Mouse (Mus musculus): ENCODE results near the gene Chl1. TPM values are rescaled to one million over a fixed set of nuclear protein-coding genes. Genes with fewer than 3 reads are reported as not detected.

The Chl1 gene
- polyA plus RNA-seq, 1 experiment from 2014 or later = 8.9 TPM

DNA sequence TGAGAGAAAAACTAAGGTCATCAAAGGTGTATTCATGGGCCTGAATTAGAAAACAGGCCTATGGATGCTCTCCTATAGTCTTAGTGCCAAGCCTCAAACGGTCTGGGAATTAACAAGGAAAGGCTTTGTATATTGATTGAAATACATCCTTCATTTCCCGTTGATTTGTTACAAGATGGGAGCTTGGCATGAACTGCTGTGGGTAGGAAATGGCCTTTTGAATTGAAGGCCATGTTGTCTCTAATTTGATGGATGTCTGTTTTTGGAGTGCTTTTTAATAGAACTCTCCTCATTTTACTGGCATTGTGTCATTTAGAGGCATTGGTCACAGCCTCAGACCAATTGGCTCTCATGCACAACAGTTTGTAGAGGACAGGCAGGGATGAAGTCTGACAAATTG is 49.0 kb downstream of the Chl1 start:
- 54% methylated on average over 2 of the region's 2 CpGs for WGBS
- no peak for ATAC-seq (ENCODE audit: insufficient read depth, low FRiP score)
- no peaks in the 10 kb centered on the region for H3K36me3 ChIP-seq (ENCODE audit: control insufficient read depth, insufficient read depth, low read length)

DNA sequence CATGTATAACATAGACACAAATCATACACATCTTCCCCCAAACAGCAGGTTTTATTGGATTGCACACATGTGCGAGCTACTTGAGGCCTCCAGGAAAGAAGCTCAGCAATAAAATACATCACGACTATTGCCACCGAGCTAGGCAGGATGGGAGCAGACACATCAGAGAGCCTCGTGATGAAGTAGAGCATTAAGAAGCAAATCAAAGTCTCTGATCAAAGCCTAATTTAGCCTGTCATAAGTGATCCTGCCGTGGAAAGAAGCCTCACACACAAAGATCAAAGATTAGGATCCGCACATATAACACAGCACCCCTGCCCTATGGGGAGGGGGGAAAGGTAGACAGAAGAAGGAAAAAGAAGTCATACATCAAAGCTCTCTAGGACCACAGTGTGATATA is 54.4 kb downstream of the Chl1 start:
- H3K36me3 ChIP-seq (ENCODE audit: control insufficient read depth, insufficient read depth, low read length) = no peaks in the 10 kb centered on the region
- no peaks in the 10 kb centered on the region for H3K4me1 ChIP-seq (ENCODE audit: control insufficient read depth, insufficient read depth, low read length)
- no peak overlapping the region for H3K9ac ChIP-seq (ENCODE audit: low read length)
- no peaks in the 10 kb centered on the region for H3K9me3 ChIP-seq (replicated peaks; ENCODE audit: control insufficient read depth, low read length)
- 68% methylated on average over 6 of the region's 6 CpGs for WGBS
- no peak for ATAC-seq (ENCODE audit: insufficient read depth, low FRiP score)
- H3K27me3 ChIP-seq (ENCODE audit: control insufficient read depth, insufficient read depth, low read length) = no peaks in the 10 kb centered on the region
- no peak overlapping the region for H3K4me3 ChIP-seq (replicated peaks; ENCODE audit: low read length)
- no peak overlapping the region for H3K27ac ChIP-seq (ENCODE audit: low read length)
- no peak overlapping the region for H3K4me2 ChIP-seq (ENCODE audit: low read depth, low read length)

More for the DNA sequence above, 49.0 kb downstream of the Chl1 start:
- H3K9ac ChIP-seq (ENCODE audit: low read length) = no peak overlapping the region
- H3K4me2 ChIP-seq (ENCODE audit: low read depth, low read length) = no peak overlapping the region
- no peaks in the 10 kb centered on the region for H3K4me1 ChIP-seq (ENCODE audit: control insufficient read depth, insufficient read depth, low read length)
- H3K9me3 ChIP-seq (replicated peaks; ENCODE audit: control insufficient read depth, low read length) = no peaks in the 10 kb centered on the region
- no peaks in the 10 kb centered on the region for H3K27me3 ChIP-seq (ENCODE audit: control insufficient read depth, insufficient read depth, low read length)
- no peak overlapping the region for H3K4me3 ChIP-seq (replicated peaks; ENCODE audit: low read length)
- no peak overlapping the region for H3K27ac ChIP-seq (ENCODE audit: low read length)

DNA sequence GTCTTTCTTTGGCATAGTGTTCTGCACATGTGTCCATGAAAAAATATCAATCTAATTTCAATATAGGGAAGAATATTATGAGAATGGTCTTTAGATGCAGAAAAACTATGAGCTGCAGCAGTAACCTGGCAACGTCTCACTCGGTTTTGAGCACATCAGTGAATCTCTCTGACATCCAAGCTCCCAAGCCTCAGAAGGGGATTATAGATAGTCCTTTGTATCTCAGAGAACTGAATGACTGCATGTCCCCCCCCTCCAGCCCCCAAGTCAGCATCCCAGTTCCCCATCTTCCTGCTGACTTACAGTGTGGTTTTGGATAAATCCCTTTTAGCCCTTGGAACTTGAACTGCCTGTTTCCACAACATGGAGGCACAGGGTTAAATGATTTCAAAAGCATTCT is 56.9 kb downstream of the Chl1 start:
- no peak overlapping the region for H3K27ac ChIP-seq (ENCODE audit: low read length)
- no peaks in the 10 kb centered on the region for H3K27me3 ChIP-seq (ENCODE audit: control insufficient read depth, insufficient read depth, low read length)
- no peak for ATAC-seq (ENCODE audit: insufficient read depth, low FRiP score)
- no peak overlapping the region for H3K4me3 ChIP-seq (replicated peaks; ENCODE audit: low read length)
- no peak overlapping the region for H3K4me2 ChIP-seq (ENCODE audit: low read depth, low read length)
- no peaks in the 10 kb centered on the region for H3K36me3 ChIP-seq (ENCODE audit: control insufficient read depth, insufficient read depth, low read length)
- H3K9me3 ChIP-seq (replicated peaks; ENCODE audit: control insufficient read depth, low read length) = no peaks in the 10 kb centered on the region
- H3K9ac ChIP-seq (ENCODE audit: low read length) = no peak overlapping the region
- H3K4me1 ChIP-seq (ENCODE audit: control insufficient read depth, insufficient read depth, low read length) = no peaks in the 10 kb centered on the region
- 59% methylated on average over 2 of the region's 2 CpGs for WGBS

DNA sequence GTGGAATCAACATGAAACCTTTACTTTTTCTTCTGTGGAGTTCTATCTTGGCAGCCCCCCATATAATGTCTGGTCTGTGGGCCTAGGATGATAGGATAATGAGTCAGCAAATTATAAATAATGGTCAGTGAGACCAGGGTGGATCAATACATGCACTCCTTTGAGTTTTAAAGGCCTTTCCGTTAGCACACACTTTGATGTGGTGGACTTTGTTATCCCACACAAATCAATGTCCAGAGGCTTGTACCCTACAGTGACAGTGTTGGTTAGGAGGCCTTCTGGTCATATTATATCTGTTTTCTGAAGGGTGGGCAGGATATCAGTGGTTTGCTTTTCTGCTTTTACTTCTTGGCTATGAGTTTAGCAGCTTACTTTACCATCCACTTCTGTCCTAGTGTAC is 62.3 kb downstream of the Chl1 start:
- WGBS = 74% methylated on average over 1 of the region's 1 CpGs
- H3K9ac ChIP-seq (ENCODE audit: low read length) = no peak overlapping the region
- ATAC-seq (ENCODE audit: insufficient read depth, low FRiP score) = no peak
- no peak overlapping the region for H3K4me3 ChIP-seq (replicated peaks; ENCODE audit: low read length)
- H3K27me3 ChIP-seq (ENCODE audit: control insufficient read depth, insufficient read depth, low read length) = no peaks in the 10 kb centered on the region
- H3K9me3 ChIP-seq (replicated peaks; ENCODE audit: control insufficient read depth, low read length) = no peaks in the 10 kb centered on the region
- H3K36me3 ChIP-seq (ENCODE audit: control insufficient read depth, insufficient read depth, low read length) = no peaks in the 10 kb centered on the region
- no peaks in the 10 kb centered on the region for H3K4me1 ChIP-seq (ENCODE audit: control insufficient read depth, insufficient read depth, low read length)
- H3K4me2 ChIP-seq (ENCODE audit: low read depth, low read length) = no peak overlapping the region
- no peak overlapping the region for H3K27ac ChIP-seq (ENCODE audit: low read length)

DNA sequence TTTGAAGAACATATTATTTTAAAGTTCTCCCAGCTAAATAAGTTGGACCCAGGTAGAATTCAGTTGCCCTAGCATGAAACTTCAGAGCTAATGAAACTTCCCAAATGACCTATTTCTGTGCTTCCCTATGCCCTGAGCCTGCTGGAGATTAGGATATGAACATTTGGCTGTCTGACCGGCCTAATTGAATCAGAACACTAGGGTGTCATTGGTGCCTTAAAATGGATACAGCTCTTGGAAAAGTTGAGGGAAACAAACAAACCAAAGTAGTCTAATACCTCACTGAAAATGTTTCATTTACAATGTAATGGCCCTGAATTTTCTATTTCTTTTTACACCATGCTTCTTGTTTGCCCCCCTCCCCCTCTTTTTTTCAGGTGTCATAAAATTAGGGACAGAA is 73.8 kb downstream of the Chl1 start:
- no peak overlapping the region for H3K4me2 ChIP-seq (ENCODE audit: low read depth, low read length)
- no peaks in the 10 kb centered on the region for H3K4me1 ChIP-seq (ENCODE audit: control insufficient read depth, insufficient read depth, low read length)
- no peaks in the 10 kb centered on the region for H3K9me3 ChIP-seq (replicated peaks; ENCODE audit: control insufficient read depth, low read length)
- H3K4me3 ChIP-seq (replicated peaks; ENCODE audit: low read length) = no peak overlapping the region
- H3K27me3 ChIP-seq (ENCODE audit: control insufficient read depth, insufficient read depth, low read length) = no peaks in the 10 kb centered on the region
- no peak overlapping the region for H3K27ac ChIP-seq (ENCODE audit: low read length)
- no peaks in the 10 kb centered on the region for H3K36me3 ChIP-seq (ENCODE audit: control insufficient read depth, insufficient read depth, low read length)
- no peak for ATAC-seq (ENCODE audit: insufficient read depth, low FRiP score)
- WGBS = 84% methylated on average over 1 of the region's 1 CpGs
- H3K9ac ChIP-seq (ENCODE audit: low read length) = no peak overlapping the region

DNA sequence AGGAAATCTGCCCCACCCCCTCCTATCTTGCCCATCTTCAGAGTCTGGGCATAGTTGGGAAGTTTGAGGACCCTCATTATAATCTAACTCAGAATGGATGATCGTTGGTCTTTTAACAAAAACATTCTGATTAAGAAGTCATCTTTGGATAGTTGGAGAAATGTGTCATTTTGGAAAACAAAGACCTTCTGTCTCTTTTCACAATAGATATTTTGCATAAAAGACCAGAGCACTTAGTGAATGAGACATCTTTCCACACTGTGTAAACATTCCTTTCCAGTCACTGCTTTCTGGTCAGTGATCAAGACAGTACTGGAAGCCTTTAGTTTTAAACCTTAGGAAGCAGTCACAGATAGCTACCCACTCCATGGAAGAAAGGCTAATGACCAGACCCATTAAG is 75.3 kb downstream of the Chl1 start:
- Histone ChIP-seq H3K36me3 (ENCODE audit: control insufficient read depth, insufficient read depth, low read length) (no peaks in the 10 kb centered on the region), H3K9ac (ENCODE audit: low read length) (no peak overlapping the region), H3K27me3 (ENCODE audit: control insufficient read depth, insufficient read depth, low read length) (no peaks in the 10 kb centered on the region), H3K4me2 (ENCODE audit: low read depth, low read length) (no peak overlapping the region), H3K27ac (ENCODE audit: low read length) (no peak overlapping the region), H3K9me3 (replicated peaks; ENCODE audit: control insufficient read depth, low read length) (no peaks in the 10 kb centered on the region), H3K4me3 (replicated peaks; ENCODE audit: low read length) (no peak overlapping the region), H3K4me1 (ENCODE audit: control insufficient read depth, insufficient read depth, low read length) (no peaks in the 10 kb centered on the region)
- no peak for ATAC-seq (ENCODE audit: insufficient read depth, low FRiP score)
- WGBS = 58% methylated on average over 1 of the region's 1 CpGs

DNA sequence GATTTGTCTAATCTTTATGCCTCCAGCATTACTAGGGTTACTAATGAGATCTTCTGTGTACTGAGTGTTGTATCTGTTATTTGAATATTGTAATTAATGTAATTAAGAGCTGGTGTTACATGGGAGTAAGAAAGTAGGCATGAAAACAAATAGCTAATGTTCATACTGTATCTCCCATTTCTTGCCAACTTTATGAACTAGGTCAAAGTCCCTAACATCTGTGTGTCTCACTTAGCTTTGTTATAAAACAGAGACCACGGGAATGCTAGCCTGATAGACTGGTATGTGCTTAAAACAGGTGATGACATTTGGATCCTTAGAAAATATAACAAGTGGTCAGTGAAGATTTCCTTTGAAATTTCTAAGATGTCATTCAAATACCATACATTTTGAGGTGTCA is 75.7 kb downstream of the Chl1 start:
- Histone ChIP-seq H3K9me3 (replicated peaks; ENCODE audit: control insufficient read depth, low read length) (no peaks in the 10 kb centered on the region), H3K4me3 (replicated peaks; ENCODE audit: low read length) (no peak overlapping the region), H3K4me1 (ENCODE audit: control insufficient read depth, insufficient read depth, low read length) (no peaks in the 10 kb centered on the region), H3K27me3 (ENCODE audit: control insufficient read depth, insufficient read depth, low read length) (no peaks in the 10 kb centered on the region), H3K27ac (ENCODE audit: low read length) (no peak overlapping the region), H3K9ac (ENCODE audit: low read length) (no peak overlapping the region), H3K4me2 (ENCODE audit: low read depth, low read length) (no peak overlapping the region), H3K36me3 (ENCODE audit: control insufficient read depth, insufficient read depth, low read length) (no peaks in the 10 kb centered on the region)
- 58% methylated on average over 1 of the region's 1 CpGs for WGBS
- no peak for ATAC-seq (ENCODE audit: insufficient read depth, low FRiP score)

DNA sequence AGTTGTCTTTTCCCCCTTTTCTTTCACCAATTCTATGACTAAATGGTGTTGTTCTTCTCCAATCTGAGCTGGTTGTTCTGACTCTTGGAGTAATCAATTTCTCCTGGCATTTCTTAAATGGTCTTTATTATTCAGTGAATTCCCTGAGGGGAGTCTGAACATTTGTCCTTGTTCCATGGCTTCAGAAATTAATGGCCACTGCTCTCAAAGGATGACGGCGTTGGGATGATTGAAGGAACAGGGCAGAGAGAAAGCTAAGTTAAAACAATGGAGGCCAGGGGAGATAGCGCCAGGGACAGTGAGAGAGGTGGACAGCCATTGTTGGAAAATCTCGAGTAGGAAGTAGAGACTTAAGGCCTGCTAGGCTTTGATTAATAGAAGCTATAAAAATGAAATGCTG is 91.7 kb downstream of the Chl1 start:
- Histone ChIP-seq H3K9ac (ENCODE audit: low read length) (no peak overlapping the region), H3K4me2 (ENCODE audit: low read depth, low read length) (no peak overlapping the region), H3K36me3 (ENCODE audit: control insufficient read depth, insufficient read depth, low read length) (no peaks in the 10 kb centered on the region), H3K9me3 (replicated peaks; ENCODE audit: control insufficient read depth, low read length) (no peaks in the 10 kb centered on the region), H3K4me3 (replicated peaks; ENCODE audit: low read length) (no peak overlapping the region), H3K4me1 (ENCODE audit: control insufficient read depth, insufficient read depth, low read length) (no peaks in the 10 kb centered on the region), H3K27me3 (ENCODE audit: control insufficient read depth, insufficient read depth, low read length) (no peaks in the 10 kb centered on the region), H3K27ac (ENCODE audit: low read length) (no peak overlapping the region)
- no peak for ATAC-seq (ENCODE audit: insufficient read depth, low FRiP score)
- WGBS = 51% methylated on average over 4 of the region's 4 CpGs

DNA sequence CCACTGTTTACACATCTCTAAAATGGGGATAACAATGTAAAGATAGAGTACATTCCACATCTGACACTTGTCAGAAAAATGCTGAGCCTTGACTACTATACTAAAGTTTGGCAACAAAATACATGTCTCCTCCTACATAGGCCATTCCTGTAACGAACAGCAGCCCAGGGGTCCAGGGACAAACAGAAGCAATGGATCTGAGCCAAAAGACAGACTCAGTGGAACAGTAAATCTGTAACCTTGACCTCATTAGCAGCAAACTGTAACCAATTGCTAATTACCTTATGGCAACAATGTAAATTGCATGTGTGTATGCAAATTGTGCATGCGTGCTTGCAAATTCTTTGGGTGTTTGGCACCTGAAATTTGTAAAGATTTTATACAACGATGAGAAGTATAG is 100.3 kb downstream of the Chl1 start:
- H3K9ac ChIP-seq (ENCODE audit: low read length) = no peak overlapping the region
- 77% methylated on average over 3 of the region's 3 CpGs for WGBS
- H3K27me3 ChIP-seq (ENCODE audit: control insufficient read depth, insufficient read depth, low read length) = no peaks in the 10 kb centered on the region
- no peaks in the 10 kb centered on the region for H3K4me1 ChIP-seq (ENCODE audit: control insufficient read depth, insufficient read depth, low read length)
- no peaks in the 10 kb centered on the region for H3K36me3 ChIP-seq (ENCODE audit: control insufficient read depth, insufficient read depth, low read length)
- ATAC-seq (ENCODE audit: insufficient read depth, low FRiP score) = no peak
- no peak overlapping the region for H3K4me2 ChIP-seq (ENCODE audit: low read depth, low read length)
- no peak overlapping the region for H3K27ac ChIP-seq (ENCODE audit: low read length)
- H3K9me3 ChIP-seq (replicated peaks; ENCODE audit: control insufficient read depth, low read length) = no peaks in the 10 kb centered on the region
- H3K4me3 ChIP-seq (replicated peaks; ENCODE audit: low read length) = no peak overlapping the region

DNA sequence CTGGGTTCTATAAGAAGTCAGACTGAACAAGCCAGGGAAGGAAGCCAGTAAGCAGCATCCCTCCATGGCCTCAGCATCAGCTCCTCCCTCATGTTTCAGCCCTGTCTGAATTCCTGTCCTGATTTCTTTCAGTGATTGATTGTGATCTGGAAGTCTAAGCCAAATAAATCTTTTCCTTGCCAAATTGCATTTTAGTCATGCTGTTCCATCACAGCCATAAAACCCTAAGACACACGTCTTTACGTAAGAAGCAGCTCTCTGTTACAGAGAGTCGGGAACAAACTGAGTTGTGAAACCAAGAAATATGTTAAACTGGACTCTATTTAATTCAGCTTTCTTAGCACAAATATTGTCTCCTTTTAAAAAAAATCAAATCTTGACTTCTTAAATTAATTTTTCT is 102.2 kb downstream of the Chl1 start:
- Histone ChIP-seq H3K4me2 (ENCODE audit: low read depth, low read length) (no peak overlapping the region), H3K4me3 (replicated peaks; ENCODE audit: low read length) (no peak overlapping the region)

More for the DNA sequence above, 102.2 kb downstream of the Chl1 start:
- H3K9ac ChIP-seq (ENCODE audit: low read length) = no peak overlapping the region
- WGBS = 76% methylated on average over 3 of the region's 3 CpGs
- no peak for ATAC-seq (ENCODE audit: insufficient read depth, low FRiP score)
- H3K27ac ChIP-seq (ENCODE audit: low read length) = no peak overlapping the region
- H3K27me3 ChIP-seq (ENCODE audit: control insufficient read depth, insufficient read depth, low read length) = no peaks in the 10 kb centered on the region
- H3K4me1 ChIP-seq (ENCODE audit: control insufficient read depth, insufficient read depth, low read length) = no peaks in the 10 kb centered on the region
- H3K36me3 ChIP-seq (ENCODE audit: control insufficient read depth, insufficient read depth, low read length) = no peaks in the 10 kb centered on the region
- H3K9me3 ChIP-seq (replicated peaks; ENCODE audit: control insufficient read depth, low read length) = no peaks in the 10 kb centered on the region

Data from stomach, embryonic 16.5 days (tissue).